Mouse (Mus musculus) stomach, embryonic 14.5 days (tissue): Measurements from ENCODE around the gene Nup107. TPM values are rescaled to one million over a fixed set of nuclear protein-coding genes. Genes with fewer than 3 reads are reported as not detected.

Source experiments
- ATAC-seq: fragments of 200-750 bp; cut with Nextera tagmentation; 2 replicates; pipeline ENCODE4 v1.8.0; 2017; ENCODE audit warnings: low read depth, moderate TSS enrichment; ENCODE audit not compliant: insufficient number of reproducible peaks, insufficient read depth, low FRiP score
- H3K27ac ChIP-seq: fragments of 300-500 bp; sonication (generic); 2 replicates; pipeline ENCODE4 v1.5.1; 2014; ENCODE audit warnings: mild to moderate bottlenecking, low read length, moderate library complexity, mixed read lengths
- H3K27me3 ChIP-seq: fragments of 300-500 bp; sonication (generic); 2 replicates; pipeline ENCODE4 v1.6.1; 2014; ENCODE audit warnings: low read length, control low read depth, mixed read lengths; ENCODE audit not compliant: control insufficient read depth, insufficient read depth
- H3K36me3 ChIP-seq: fragments of 300-500 bp; sonication (generic); 2 replicates; pipeline ENCODE4 v1.6.1; 2014; ENCODE audit warnings: mild to moderate bottlenecking, control low read depth, low read length, moderate library complexity, mixed read lengths; ENCODE audit not compliant: control insufficient read depth, insufficient read depth
- H3K4me1 ChIP-seq: fragments of 300-500 bp; sonication (generic); 2 replicates; pipeline ENCODE4 v1.6.1; 2014; ENCODE audit warnings: low read length, control low read depth, mixed read lengths; ENCODE audit not compliant: control insufficient read depth, insufficient read depth
- H3K4me2 ChIP-seq: fragments of 300-500 bp; sonication (generic); replicated peaks from 2 replicates; pipeline ENCODE4 v1.6.1; 2014; ENCODE audit warnings: low read depth, low read length, control low read depth
- H3K4me3 ChIP-seq: fragments of 300-500 bp; sonication (generic); 2 replicates; pipeline ENCODE4 v1.5.1; 2014; ENCODE audit warnings: low read depth, low read length, control low read depth
- H3K9ac ChIP-seq: fragments of 300-500 bp; sonication (generic); replicated peaks from 2 replicates; pipeline ENCODE4 v1.6.1; 2014; ENCODE audit warnings: low read depth, mild to moderate bottlenecking, control low read depth, low read length, moderate library complexity, mixed read lengths
- H3K9me3 ChIP-seq: fragments of 300-500 bp; sonication (generic); 2 replicates; pipeline ENCODE4 v1.6.1; 2016; ENCODE audit warnings: low read depth, low read length, control low read depth; ENCODE audit not compliant: control insufficient read depth
- whole genome bisulfite sequencing: fragments of 180-500 bp; shearing (Covaris S2); extraction: QIAGEN DNeasy Blood & Tissue Kit; methylation state at CpG from one replicate; pipeline ENCODE4 v1.1.7; 2014; 5-methylcytosine and 5-hydroxymethylcytosine counted together
- polyA plus RNA-seq: library from polyadenylated mRNA; unstranded; fragments of >200 nt; fragmentation: Nextera tagmentation; extraction: Ambion mirVana; gene quantifications from 2 replicates; pipeline ENCODE4 v1.2.1, GENCODE M21; 2014

The Nup107 gene
- polyA plus RNA-seq, 1 experiment from 2014 or later: 61.7 TPM

DNA sequence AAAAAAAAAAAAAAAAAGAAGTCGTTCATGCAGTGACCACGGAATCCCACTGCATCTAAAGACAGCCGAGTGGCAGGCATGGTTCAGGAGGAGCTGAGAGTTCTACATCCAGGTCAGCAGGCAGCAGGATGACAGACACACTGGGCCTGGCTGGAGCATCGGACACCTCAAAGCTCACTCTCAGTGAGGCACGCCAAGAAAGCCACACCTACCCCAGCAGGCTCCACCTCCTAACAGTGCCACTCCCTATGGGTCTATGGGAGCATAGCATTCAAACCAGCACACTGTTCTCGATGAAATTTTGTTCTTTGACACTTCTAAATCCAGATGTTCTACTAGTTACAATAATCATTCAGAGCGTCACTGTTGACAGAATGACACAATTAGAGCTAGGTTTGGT lies 5.2 kb upstream of the Nup107 start:
- no peak overlapping the region for H3K4me3 ChIP-seq
- ATAC-seq: no peak
- no peaks in the 10 kb centered on the region for H3K9me3 ChIP-seq
- WGBS: 68% methylated on average over 7 of the region's 7 CpGs
- H3K36me3 ChIP-seq: no peaks in the 10 kb centered on the region
- no peak overlapping the region for H3K4me2 ChIP-seq
- H3K4me1 ChIP-seq: peaks cover 7% of the 10 kb centered on the region; the same call in 1 of the 2 replicates
- no peaks in the 10 kb centered on the region for H3K27me3 ChIP-seq
- H3K9ac ChIP-seq: no peak overlapping the region
- H3K27ac ChIP-seq: no peak overlapping the region

DNA sequence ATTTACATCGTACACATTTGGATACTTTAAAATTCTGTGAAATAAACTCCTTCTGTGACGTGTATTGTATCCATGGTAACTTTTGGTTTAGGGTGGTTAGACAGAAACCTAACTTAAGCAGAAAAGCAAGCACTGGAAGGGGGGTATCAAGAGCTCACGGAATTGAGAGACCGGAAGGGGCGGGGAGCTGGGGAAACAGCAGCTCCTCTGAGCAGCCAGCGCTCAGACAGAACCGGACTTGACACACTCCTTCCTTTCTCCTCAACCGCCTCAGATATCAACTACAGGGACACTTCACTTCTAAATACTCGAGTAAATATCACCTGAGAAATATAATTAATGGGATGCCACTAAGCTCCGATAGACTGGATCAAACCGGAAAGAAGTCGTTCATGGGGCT lies 4.6 kb upstream of the Nup107 start:
- no peaks in the 10 kb centered on the region for H3K36me3 ChIP-seq
- ATAC-seq: no peak
- peaks cover 7% of the 10 kb centered on the region; the same call in 1 of the 2 replicates for H3K4me1 ChIP-seq
- WGBS: 89% methylated on average over 12 of the region's 12 CpGs
- H3K9ac ChIP-seq: no peak overlapping the region
- H3K27ac ChIP-seq: no peak overlapping the region
- H3K27me3 ChIP-seq: no peaks in the 10 kb centered on the region
- H3K9me3 ChIP-seq: no peaks in the 10 kb centered on the region
- no peak overlapping the region for H3K4me2 ChIP-seq
- no peak overlapping the region for H3K4me3 ChIP-seq

DNA sequence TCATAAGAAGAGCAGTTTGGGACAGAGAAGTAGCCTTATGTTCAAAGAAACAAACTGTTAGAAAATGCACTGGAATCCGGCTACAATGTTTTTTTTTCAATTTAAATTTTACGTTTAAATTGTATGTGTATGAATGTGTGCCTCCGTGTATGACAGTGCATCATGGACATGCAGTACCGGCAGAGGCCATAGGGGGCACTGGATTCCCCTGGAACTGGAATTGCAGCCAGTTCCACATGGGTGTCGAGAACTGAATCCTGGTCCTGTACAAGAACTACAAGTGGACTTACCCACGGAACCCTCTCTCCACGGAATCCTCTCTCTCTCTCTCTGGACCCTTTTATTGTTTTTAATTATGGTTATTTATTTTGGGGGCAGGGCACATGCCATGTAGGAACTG lies 3.7 kb upstream of the Nup107 start:
- Histone ChIP-seq H3K4me3 (no peak overlapping the region), H3K9ac (no peak overlapping the region), H3K27ac (no peak overlapping the region), H3K4me2 (no peak overlapping the region), H3K27me3 (no peaks in the 10 kb centered on the region), H3K4me1 (peaks cover 15% of the 10 kb centered on the region; the same call in 1 of the 2 replicates), H3K36me3 (no peaks in the 10 kb centered on the region), H3K9me3 (no peaks in the 10 kb centered on the region)
- 93% methylated on average over 7 of the region's 7 CpGs for WGBS
- no peak for ATAC-seq

DNA sequence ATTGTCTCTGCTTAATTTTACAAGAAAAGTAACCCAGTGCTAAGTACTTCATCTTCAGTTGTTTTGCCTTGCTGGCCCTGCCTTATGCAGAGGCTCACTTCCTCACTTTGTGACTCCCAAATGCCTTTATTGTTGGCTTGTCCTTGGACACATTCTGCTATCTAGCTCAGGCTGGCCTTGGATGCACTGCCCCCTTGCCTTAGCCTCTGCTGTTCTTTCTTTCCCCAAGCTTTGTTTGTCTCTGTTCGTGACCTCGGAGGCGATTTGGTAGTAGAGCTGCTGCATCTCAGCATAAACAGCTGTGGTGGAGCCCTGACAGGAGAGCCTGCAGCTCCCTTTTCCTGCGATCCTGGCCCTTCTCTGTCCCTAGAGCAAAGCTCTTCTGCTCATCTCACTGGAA lies 2.7 kb upstream of the Nup107 start:
- Histone ChIP-seq H3K27me3 (no peaks in the 10 kb centered on the region), H3K4me2 (no peak overlapping the region), H3K4me1 (peaks cover 21% of the 10 kb centered on the region; the same call in 1 of the 2 replicates), H3K27ac (no peak overlapping the region), H3K9ac (no peak overlapping the region), H3K4me3 (no peak overlapping the region), H3K36me3 (no peaks in the 10 kb centered on the region), H3K9me3 (no peaks in the 10 kb centered on the region)
- ATAC-seq: no peak
- WGBS: 68% methylated on average over 4 of the region's 4 CpGs

DNA sequence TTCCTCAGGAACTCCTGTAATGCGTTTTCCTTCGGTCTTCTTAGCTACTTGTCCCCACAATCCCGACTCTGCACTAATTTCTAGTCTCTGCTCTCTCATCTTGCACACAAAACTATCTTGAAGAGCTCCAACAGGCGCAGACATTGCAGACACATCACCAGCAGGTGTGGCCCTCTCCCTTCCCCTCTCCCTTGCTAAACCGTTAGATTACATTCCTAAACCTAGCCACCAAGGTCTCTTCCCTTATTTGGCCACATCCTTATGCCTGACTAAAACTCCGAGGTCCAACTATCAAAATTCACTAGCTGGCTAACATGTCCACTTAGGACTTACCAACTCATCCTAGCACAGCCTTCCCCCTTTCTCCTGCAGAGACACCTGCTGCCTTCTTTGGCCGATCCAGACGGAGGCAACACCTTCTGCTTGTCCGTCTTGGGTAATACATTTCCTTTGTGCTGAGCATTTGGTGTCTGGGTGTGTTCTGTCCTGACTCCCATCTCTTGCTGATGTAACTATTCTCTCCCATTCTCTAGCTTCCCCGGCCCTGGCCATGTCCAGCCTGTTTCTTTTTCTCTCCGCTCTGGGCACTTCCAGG lies 1.0 kb upstream of the Nup107 start:
- Histone ChIP-seq H3K9me3 (no peaks in the 10 kb centered on the region), H3K9ac (no peak overlapping the region), H3K4me2 (peak overlapping the region; percentile 42), H3K4me1 (peaks cover 16% of the 10 kb centered on the region; the same call in 1 of the 2 replicates), H3K27me3 (no peaks in the 10 kb centered on the region), H3K27ac (peak overlapping the region; percentile 64), H3K36me3 (no peaks in the 10 kb centered on the region), H3K4me3 (peak overlapping the region; percentile 95)
- WGBS: 61% methylated on average over 11 of the region's 11 CpGs
- no peak for ATAC-seq

DNA sequence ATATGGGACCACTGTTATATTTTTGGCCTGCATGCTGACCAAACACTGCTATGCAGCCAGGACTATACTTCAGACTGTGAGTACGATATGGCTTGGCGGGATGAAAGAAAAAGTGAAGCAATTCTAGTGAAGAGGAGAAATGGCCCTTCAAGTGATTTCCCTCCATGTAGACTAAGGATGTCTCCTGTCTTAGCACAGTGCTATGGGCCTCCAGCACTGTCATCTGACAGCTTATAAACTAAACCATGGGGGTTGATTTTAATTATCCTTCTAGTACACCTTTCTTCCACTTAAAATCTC lies 1.4 kb downstream of the Nup107 start:
- H3K4me3 ChIP-seq: peak overlapping the region; percentile 95; the same call in 1 of the 2 replicates
- no peaks in the 10 kb centered on the region for H3K27me3 ChIP-seq
- peak overlapping the region; percentile 91 for H3K4me2 ChIP-seq
- WGBS: 92% methylated on average over 2 of the region's 2 CpGs
- H3K36me3 ChIP-seq: peaks cover 15% of the 10 kb centered on the region; the same call in 1 of the 2 replicates
- H3K9ac ChIP-seq: no peak overlapping the region; the same call in 1 of the 2 replicates
- H3K4me1 ChIP-seq: peaks cover 16% of the 10 kb centered on the region; the same call in 1 of the 2 replicates
- no peak for ATAC-seq
- H3K27ac ChIP-seq: no peak overlapping the region
- no peaks in the 10 kb centered on the region for H3K9me3 ChIP-seq

DNA sequence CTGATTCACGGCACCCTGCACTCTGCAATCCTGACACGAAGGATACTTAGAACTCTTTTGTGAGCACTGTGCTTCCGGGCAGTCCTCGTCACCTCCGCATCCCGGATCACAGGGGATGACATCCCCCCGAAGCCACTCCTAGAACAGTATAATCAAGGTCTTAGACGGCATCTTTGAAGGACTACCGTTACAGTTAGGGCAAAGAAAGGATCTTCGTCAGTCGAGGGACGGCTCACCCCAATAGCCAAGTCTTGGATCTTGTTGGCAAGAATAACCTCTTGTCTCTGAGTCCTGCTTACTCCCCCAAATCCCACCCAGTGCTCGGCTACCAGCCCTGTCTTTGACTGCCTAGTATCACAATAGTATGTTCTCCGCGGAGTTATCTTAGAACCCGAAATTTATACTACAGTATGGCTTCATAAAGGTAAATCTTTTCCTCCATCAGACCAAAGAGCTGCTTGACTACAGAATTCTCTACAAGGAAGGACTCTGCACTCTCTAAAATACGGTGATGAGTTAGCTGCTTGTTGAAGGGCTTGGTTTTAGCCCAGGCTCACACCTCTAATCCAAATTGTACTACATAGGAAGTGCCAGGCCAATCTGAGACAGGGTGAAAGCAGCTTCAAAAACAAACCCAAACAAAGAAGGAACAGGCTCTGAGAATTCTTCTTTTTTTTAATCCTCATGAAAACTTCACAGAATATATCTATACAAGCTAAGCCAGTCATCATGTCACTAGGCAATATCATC lies 1.9 kb downstream of the Nup107 start:
- no peak for ATAC-seq
- no peak overlapping the region for H3K27ac ChIP-seq
- H3K9me3 ChIP-seq: no peaks in the 10 kb centered on the region
- H3K4me3 ChIP-seq: 0 out of 2 replicates have a peak overlapping the region, but pooled peaks have one; percentile 95
- peak overlapping the region; percentile 91; the same call in 1 of the 2 replicates for H3K4me2 ChIP-seq
- H3K9ac ChIP-seq: no peak overlapping the region
- H3K4me1 ChIP-seq: peaks cover 16% of the 10 kb centered on the region; the same call in 1 of the 2 replicates
- H3K36me3 ChIP-seq: peaks cover 16% of the 10 kb centered on the region; the same call in 1 of the 2 replicates
- no peaks in the 10 kb centered on the region for H3K27me3 ChIP-seq
- 94% methylated on average over 17 of the region's 17 CpGs for WGBS

DNA sequence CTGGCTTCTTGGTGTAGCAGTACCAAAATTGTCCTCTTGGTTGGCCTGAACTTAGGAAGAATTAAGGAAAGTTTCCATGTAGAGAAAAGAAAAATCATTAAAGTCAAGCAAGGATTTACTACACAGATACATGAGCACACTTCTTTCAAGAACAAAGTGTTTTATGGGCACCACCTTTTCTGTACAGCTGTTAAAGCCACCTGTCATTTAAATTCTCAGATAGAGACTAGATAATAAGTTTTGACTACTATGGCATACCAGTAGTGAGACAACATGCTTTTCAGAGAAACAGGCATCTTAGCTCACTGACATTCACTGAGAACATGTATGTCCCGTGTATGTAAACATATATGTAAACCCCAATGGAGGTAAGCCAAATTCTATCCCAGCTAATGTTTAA lies 2.5 kb downstream of the Nup107 start:
- Histone ChIP-seq H3K9me3 (no peaks in the 10 kb centered on the region), H3K4me3 (no peak overlapping the region), H3K4me2 (no peak overlapping the region), H3K9ac (no peak overlapping the region), H3K36me3 (peaks cover 19% of the 10 kb centered on the region; the same call in 1 of the 2 replicates), H3K4me1 (peaks cover 16% of the 10 kb centered on the region; the same call in 1 of the 2 replicates), H3K27ac (no peak overlapping the region), H3K27me3 (no peaks in the 10 kb centered on the region)
- WGBS: 90% methylated on average over 1 of the region's 1 CpGs
- no peak for ATAC-seq
